Mouse (Mus musculus): ENCODE measurements around the gene Zer1. TPM values are rescaled to one million over a fixed set of nuclear protein-coding genes. Genes with fewer than 3 reads are reported as not detected.
A peak's percentile ranks its signal among the peaks of the same experiment; 100 is the strongest.
"Not testable (repeated sequence)": the region's sequence is repeated elsewhere in the genome, so short reads cannot be mapped to it uniquely, and the experiment has no call there.

Gene Zer1
- total RNA-seq, 2 experiments from 2014 or later = 18.9 to 21.7 TPM

DNA sequence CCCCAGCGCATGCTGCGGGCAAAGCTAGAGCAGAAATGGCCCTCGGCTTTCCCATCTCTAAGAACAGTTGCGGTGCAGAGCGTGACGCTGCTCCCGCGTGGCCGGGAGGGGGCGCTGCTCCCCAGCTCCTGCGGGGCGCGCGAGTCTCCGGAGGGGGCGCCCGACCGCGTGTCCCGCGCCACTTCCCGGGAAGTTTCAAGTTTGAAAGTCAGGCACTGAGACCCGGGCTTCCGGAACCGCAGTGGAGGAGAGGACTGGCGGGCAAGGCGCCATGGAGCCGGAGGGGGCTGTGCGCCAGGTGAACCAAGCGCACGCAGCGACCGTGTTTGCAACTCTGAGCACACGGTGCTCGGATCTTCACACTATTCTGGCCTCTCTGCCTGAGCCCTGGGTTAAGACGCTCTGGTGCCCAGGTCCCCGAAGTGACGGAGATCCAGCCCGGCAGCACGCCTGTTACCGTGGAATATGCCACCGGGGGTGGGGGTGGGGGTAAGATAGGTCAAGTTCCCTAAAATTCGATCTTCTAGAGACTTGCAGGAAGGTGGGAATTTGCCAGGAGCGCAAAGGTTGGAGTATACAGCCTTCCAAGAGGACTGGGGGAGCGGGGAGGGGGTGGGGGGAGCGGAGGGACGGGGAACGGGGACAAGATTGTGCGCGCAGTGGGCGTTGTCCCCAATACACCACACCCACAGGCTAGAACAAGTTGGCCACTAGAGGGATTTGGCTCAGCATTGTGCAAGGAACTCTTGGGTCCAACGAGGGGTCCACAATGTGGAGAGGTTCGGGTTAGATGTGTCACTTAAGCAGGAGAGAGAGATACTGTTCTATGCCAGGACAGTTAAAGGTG is 46.7 kb downstream of the Zer1 start, which contains the start of gene Pkn3:
TSS of gene Pkn3 (plus strand) at position 183 of the 847 bp plus-strand sequence.
- peak; percentile 92 for DNase-seq

DNA sequence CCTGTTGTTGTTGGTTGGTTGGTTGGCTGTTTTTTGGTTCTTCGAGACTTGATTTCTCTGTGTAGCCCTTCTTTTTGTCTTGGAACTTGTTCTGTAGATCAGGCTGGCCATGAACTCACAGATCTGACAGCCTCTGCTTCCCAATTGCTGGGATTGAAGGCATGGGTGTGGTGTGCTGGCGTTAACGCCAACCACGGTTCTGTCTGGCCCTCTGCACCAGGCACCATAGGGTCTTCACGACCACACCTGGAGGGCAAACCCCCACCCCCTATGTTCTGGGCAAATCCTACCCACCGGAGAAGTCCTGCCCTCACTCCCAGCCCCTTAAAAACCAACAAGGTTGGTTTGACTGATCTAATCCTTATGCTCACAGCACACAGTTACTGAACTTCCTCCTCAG is 47.4 kb downstream of the Zer1 start:
- DNase-seq = no peak

DNA sequence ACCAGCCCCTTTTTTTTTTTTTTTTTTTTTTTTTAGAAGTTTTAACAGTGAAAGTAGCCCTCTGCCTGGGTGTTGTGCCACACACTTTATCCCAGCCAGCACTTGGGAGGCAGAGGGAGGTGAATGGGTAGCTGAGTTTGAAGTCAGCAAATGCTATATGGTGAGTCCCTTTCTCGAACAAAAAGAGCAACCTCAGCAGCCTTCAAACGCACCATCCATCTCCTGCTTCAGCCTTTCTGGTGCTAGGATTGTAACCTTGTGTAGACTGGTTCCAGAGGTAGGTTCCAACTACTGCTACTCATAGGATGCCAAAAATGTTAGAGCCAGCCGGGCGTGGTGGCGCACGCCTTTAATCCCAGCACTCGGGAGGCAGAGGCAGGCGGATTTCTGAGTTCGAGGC is 47.9 kb downstream of the Zer1 start:
- no peak for DNase-seq

DNA sequence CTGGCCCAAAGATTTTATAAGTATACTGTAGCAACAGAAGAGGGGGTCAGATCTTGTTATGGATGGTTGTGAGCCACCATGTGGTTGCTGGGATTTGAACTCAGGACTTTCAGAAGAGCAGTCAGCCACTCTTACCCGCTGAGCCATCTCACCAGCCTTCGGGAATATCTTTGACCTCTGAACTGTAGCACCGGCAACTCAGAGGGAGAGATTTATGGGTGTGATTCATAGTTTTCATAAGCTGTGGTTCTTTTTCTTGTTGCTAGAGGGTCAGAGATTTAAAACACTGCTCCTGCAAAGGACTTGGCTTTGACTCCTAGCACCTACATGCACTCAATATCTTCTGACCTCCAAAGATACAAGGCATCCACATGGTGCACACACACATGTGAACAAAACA is 48.8 kb downstream of the Zer1 start:
- no peak for DNase-seq

DNA sequence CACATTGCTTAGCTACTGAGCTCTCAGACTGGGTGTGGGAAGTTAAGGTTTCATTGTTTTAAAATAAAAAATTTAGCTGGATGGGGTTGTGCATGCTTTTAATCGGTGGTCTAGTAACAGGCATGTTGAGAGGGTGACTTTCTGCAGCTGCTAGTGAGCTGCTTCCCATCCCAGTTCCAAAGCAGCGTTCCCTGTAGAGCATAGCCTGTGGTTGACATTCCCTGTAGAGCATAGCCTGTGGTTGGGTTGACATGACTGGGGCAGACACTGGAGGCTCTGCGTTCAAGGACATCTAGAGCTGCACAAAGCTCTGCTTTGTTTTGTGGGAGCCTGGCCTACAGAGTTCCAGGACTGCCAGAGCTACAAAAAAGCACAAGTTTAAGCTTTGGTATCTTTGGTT is 51.1 kb downstream of the Zer1 start:
- DNase-seq = no peak

DNA sequence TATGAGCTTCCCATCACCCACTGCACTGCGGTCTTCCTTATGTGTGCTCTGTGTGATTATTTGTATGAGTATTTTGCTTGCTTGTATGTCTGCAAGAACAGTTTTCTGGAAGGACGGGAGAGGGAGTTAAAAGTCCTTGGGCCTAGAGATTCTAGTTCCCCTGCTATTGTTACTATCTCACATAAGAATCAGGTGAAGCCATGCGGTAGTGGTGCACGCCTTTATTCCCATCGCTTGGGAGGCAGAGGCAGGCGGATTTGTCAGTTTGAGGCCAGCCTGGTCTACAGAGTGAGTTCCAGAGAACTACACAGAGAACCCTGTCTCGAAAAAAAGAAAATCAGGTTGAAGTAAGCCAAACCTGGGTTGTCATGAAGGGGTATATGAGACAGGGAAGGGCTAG is 51.5 kb downstream of the Zer1 start:
- DNase-seq = no peak

DNA sequence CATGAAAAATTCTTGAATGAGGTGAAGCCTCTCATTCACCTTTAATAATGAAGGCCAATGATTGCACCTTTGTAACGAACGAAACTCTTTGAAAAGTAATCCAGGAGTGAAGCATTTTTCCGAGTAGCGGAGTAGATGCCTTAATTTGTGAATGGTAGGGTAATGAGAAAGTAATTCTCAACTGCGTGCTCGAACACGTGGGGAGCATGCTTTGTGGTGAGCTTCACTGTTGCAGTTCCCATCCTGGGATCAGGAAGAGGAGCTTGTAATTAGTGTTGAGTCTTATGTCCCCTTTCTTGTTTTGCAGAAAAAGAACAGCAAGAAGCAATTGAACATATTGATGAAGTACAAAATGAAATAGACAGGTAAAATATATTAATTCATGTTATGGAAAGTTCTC is 56.4 kb downstream of the Zer1 start:
- no peak for DNase-seq

DNA sequence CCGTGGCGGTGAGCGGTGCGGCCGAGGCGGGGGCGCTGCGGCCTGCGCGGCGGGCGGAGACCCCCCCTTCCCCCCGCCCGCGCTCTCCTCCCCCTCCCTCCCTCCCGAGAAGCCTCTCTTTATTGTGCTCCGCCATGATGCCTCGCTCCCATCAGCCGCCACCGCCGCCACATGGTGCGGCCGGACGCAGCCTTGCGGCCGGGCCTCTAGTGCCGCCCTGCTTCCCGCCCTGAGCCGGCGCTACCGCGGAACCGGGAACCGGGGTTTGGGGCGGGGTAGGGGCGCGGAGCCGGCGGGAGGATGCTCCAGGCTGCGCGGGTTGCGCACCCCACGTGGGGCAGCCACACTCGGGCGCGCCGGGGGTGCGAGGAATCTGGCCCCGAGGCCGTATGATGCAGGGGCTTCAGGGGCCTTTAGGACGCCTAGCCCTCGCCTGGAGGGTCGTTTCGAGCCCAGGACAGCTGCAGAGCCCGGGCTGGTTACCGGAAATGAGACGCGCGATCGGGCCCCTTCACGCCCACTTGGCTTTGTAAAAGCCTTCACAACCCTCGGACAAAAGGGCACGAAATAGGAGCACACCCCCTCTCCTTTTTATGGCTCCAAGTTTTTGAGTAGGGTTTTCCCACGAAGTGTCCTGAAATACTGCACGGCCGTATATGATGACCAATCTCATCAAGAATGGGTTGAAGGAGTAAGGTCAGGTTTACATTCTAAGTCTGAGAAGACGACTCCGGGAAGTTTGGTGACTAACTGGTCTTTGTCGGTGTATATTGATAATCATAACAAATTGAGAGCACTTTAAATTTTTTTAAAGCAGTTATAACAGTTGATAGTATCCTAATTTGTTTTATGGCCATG is 57.1 kb downstream of the Zer1 start:
- DNase-seq = peak; percentile 47

DNA sequence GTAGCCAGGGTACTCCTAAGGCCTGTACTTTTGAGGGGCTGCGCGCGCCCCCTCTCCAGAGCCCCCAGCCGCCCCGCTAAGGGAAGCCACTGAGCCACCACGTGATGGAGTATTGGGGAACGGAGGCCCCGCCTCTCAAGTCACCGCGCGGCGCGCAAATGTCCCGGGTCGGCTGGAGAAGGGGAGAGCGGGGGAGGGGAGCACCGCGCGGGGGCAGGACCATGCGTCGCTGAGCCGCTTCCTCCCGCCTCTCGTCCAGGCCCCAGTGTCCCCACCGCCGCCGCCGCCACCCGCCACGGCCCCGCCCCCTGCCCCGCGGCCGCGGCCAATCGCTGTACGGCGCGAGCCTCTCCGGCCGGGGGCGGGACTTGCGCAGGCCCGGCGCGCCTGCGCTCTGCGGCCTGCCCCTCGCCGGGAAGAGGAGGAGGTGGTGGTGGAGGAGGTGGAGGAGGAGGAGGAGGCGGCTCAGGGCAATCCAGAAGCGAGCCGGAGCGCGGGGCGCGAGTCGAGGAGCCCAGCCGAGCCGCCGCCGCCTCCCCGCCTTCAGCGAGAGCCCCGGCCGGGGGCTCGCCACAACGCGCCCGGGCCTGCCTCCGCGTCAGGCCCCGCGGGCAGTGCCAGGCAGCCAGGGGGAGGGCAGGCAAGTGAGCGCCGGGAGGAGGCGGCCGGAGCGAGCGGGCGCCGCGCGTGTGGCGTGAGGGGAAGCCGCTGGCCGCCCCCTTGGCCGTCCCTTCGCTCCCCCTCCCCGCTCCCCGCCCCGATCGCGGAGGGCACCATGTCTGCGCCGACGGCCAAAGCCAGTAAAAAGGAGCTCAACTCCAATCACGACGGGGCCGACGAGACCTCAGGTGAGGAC is 58.1 kb downstream of the Zer1 start:
- peak; percentile 95 for DNase-seq

DNA sequence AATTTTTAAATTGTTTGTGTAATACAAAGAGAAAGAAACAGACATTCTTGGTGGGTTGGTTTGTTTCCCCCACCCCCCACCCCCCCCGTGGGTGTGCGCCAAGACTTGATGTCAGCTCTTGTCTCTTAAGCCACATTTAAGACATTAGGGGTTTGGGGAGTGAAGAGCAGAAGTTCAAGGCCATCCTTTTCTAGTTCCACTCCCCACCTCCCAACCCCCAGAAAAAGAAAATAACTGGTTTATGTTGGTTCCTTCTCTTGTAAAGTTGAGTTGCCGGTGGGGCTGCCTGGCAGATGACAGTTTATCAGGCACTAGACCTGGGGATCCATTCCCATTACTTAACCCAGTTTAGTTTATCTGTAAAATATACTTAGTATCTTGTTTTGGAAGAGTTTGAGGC is 60.1 kb downstream of the Zer1 start:
- no peak for DNase-seq

DNA sequence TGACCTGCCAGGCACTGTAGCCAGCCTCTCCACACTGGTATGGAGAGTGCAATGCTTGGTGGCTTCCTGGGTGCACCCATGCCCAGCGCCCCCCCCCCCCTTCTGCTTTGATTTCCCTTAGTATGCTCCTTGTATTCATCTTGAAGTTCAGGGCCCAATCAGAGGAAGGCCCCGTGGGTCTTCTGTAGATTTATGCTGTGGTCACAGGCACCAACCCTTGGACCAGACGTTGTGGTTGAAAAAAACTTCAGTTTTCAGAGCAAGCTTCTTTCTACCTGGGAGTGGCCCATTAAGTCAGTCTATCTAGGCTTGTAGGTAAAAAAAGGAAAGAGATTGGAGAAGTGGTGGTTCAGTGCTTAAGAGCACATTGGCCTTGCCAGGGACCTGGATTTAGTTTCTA is 60.6 kb downstream of the Zer1 start:
- no peak for DNase-seq

DNA sequence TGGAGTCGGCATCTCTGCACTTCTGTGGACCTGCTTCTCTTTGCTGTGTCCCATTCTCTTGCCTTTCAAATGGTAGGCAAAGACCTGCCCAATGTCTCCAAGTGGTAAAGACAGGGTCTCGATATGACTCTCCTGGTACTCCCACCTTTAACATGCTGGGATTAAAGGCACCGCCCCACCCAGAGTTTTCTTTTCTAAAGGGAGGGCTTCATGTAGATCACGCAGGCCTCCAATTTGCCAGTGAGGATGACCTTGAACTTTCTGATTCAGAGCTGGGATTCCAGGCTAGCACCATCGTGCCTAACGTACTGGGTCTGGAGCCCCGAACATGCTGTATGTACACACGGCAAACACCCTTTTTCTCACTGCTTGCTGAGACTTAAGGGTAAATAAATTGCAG is 61.1 kb downstream of the Zer1 start:
- no peak for DNase-seq

DNA sequence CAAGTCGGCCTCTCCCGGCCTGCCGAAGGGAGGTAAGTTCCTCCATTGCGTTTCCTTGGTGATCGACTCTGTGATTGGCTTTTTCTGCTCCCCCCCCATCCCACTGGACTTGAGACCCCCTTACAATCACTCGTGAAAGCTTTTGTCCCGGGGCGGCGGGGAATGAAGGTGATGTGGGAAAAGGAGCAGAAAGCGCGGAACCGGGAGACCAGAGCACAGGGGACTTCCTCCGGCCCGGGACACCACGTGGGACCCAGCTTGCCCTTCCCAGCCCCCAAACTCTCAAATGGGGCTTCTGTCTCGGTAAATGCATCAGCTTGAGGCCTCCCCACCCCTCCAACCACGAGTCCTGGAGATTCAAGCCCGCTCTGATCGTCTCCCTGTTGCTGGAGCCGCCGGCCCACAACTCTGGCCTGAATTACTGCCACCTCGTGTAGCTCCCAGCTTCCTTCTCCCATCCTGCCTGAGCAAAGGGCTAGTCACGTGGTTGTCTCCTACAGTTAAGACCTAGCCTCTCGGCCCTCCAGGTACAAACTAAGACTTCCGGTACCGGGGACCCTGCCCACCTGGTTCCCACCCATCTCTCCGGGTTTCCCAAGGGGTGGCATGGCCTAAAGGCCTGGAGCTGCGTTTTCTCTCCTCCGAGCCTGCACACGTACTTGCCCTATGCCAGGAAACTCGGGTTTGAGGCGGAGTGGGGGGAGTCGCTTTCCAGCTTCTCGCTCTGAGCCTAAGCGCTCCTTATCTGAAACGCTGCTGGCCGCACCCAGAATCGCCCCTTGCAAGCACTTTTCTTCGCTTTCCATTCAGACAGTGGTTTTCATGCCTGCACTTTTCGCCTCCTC is 61.9 kb downstream of the Zer1 start:
- peak; percentile 47 for DNase-seq

DNA sequence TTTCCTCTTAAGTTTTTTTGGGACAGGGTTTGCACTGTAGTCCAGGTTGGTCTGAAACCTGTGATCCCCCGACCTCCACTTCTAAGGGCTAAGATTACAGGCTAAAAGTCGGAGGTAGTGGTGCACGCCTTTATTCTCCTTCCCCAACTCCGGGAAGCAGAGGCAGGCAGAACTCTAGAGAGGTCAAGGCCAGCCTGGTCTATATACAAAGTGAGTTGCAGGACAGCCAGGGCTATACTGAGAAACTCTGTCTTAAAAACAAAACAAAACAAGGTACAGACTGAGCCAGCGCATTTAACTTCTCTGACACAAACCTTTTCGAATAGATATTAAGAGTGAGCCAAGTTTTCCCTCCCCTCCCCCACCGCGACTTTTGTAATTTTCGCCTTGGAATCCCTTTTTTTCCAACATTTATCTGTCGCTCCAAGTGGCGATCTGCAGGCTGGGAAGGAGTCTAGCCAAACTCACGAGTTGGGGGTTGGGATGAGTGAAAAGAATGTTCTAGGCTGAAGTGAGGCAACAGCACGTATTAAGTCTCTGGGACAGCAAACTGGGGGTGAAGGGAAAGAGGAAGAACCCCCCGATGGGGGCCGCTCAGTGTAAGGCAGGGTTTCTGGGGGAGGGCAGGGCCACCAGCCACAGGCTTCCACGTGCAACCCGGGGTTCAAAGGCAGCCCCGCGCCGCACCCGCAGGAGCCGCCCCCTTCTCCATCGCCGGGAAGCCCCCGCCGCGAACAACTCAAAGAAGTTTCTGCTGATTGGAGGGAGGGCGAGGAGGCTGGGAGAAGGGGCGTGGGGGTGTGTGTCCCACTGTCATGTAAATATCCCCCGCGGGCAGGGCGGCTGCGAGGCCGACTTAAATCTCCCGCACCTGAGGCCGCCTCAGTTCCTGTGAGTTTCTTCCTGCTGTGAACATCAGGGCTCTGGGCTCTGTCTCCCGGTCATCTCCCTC is 62.9 kb downstream of the Zer1 start:
- DNase-seq = peak; percentile 39

DNA sequence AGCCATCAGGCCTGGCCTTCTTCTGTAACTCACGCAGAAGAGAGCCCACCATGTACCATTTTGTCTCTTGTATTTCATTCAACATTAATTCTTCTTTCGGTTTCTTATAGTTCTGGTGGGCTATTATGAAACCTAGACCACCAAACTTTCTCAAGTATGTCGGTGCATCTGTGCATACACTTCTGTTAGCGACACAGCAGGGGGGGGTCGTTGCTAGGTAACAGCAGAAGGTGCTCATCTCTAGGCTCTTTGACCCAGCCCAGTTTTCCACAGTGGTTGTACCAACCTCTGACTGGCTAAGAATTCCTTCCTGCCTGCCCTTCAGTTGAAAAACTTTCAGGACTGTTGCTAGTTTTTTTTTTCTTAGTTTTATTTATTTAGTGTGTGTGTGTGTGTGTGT is 66.0 kb downstream of the Zer1 start:
- DNase-seq = no peak

DNA sequence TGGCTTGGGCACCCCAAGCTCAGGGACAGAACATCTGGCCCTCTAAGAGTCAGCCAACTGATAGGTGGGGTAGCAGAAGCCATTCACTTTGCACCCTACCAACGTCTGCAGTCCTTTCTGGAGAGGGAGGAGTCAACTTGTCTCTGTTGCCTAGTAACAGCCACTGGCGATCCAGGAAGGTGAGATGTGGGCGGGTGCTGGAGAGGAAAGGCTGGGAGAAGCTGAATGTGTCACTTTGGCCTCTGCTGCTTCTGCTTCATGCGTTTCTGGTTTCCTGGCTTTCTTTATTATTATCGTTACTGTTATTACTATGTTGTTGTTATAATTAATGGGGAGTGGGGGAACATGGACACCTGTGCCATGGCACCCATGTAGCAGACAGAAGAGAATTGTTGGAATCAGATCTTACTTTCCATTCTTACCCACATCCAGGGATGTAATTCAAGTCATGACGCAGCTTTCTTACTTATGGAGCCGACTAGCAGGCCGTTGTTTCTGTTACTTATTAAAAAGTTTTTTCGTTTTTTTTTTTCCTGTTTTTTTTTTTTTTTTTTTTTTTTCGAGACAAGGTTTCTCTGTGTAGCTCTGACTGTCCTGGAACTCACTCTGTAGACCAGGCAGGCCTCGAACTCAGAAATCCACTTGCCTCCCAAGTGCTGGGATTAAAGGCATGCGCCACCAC is 67.0 kb downstream of the Zer1 start, which contains the start of gene Set:
TSS of gene Set (plus strand) at position 156 of the 682 bp plus-strand sequence.
- DNase-seq = no peak

DNA sequence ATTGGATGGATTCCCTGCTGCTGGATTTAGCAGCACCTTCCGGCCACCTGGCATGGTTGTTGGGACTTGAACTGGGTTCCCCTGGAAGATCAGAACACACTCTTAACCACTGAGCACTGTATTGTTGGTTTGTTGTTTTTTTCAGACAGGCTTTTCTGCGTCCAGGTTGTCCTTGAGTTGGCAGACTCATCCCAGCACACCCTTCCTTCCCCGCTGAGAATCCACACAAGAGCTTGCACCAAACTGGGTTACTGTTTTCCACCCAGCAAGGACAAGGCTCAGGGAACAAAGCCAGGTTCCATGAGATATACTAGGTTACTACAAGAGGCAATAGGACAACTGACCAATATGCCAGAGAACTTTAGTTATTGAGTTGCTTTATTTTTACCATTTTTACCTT is 67.6 kb downstream of the Zer1 start:
- DNase-seq = no peak

DNA sequence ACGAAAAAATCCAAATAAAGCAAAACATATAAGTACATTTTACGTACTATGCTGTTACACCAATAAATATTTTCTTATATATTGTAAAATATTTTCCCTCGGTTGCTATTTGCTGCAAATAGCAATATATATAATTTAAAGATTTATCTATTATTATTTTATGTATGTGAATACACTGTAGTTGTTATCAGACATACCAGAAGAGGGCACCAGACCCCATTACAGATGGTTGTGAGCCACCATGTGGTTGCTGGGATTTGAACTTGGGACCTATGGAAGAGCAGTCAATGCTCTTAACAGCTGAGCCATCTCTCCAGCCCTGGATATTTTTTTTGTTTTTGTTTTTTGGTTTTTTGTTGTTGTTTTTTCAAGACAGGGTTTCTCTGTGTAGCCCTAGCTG is 69.1 kb downstream of the Zer1 start:
- DNase-seq = not testable (repeated sequence)

DNA sequence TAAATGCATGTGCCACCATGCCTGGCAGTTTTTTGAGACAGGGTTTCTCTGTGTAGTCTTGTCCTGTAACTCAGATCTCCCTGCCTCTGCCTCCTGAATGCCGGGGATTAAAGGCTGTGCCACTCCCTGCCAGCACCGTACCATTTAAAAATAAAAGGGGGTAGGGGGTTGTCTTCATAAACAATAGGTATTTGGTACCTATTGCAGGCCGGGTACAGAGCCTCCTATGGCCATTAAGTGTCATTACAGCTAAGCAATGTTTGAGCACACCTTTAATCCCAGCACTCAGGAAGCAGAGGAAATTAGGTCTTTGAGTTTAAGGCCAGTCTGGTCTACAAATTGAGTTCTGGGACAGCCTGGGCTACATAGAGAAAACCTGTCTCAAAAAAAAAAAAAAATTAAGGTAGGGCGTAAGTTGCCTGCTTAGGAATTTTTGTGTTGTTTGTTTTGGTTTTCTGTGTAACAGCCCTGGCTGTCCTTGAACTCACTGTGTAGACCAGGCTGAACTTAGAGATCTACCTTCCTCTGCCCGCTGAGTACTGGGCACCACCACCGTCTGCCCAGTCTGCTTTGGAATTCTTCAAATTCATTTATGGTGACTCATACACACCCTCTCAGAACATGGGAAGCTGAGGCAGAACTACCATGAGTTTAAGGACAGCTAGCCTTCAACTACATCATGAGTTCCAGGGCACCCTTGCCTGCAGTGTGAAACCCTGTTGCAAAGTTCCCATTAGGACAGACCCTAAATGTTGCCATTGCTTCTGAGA is 72.2 kb downstream of the Zer1 start:
- no peak for DNase-seq

All from gastrocnemius, postnatal 10 days (tissue).